30 mouse cellular contexts compared by ENCODE assay signal in the genomic region with DNA sequence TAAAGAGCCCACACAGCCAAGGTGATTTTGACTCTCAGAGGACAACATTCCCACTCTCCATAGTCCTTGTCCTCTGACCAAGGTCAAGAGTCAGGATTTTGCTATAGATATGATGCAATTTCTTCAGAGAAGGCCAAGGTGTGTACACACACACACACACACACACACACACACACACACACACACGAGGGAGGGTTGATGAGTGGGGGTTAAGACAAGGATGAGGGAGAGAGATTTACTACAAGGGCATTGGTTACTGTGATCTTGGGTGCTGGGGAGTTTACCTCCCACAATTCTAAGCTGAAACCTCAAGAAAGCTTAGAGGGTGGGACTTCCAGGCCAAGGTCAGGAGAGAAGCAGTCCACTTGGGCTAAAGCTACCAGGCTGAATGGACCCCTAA.
A peak's percentile ranks its signal among the peaks of the same experiment; 100 is the strongest.
DNase-seq lines count a peak whose midpoint lies in the region; ATAC-seq and TF ChIP-seq lines count a peak whose summit lies in the region.
"Had no signal": no experiment of that assay in that cellular context is flagged by ENCODE, and none has a peak within 500 bp of the region (broad histone marks: within the 10 kb centered on the region; RNA-seq: fewer than 3 reads in every experiment).

No protein-coding gene starts in this region.

- no peak overlapping the region for H3K27ac ChIP-seq in forebrain, embryonic 11.5 days (ENCODE audit: low read depth, low read length)
- H3K27ac ChIP-seq in forebrain, embryonic 16.5 days (ENCODE audit: low read length) = no peak overlapping the region
- H3K27ac ChIP-seq in midbrain, embryonic 10.5 days (replicated peaks) = peak overlapping the region; percentile 87
- no peak overlapping the region for H3K27ac ChIP-seq in midbrain, postnatal 0 days (ENCODE audit: low read depth, low read length)
- peak overlapping the region; percentile 47; the same call in 1 of the 2 replicates for H3K27ac ChIP-seq in midbrain, embryonic 13.5 days
- no peak overlapping the region for H3K27ac ChIP-seq in neural tube, embryonic 15.5 days (replicated peaks)
- H3K27ac ChIP-seq in liver, embryonic 12.5 days = no peak overlapping the region
- H3K27ac ChIP-seq: embryonic facial prominence, embryonic 13.5 days; kidney, postnatal 0 days; liver, embryonic 13.5 days; macrophage had no signal

- ATAC-seq in forebrain, embryonic 11.5 days (replicated peaks; ENCODE audit: low FRiP score) = 0 out of 2 replicates have a peak, but pooled peaks have one; percentile 12
- ATAC-seq in forebrain, embryonic 16.5 days = no peak
- ATAC-seq in midbrain, postnatal 0 days (ENCODE audit: low FRiP score) = no peak
- ATAC-seq in midbrain, embryonic 13.5 days = peak; percentile 18; the same call in 1 of the 2 replicates
- 0 out of 2 replicates have a peak, but pooled peaks have one; percentile 2 for ATAC-seq in neural tube, embryonic 15.5 days (ENCODE audit: low FRiP score)
- ATAC-seq in liver, embryonic 12.5 days = no peak
- ATAC-seq: activated CD4-positive, CD25-positive, alpha-beta regulatory T cell, adult 4 months; intestine, embryonic 16.5 days; Patski had no signal

- TF ChIP-seq CTCF in midbrain, postnatal 0 days (IDR thresholded peaks at IDR 0.05) = no peak

- H3K4me1 ChIP-seq in forebrain, embryonic 11.5 days (replicated peaks; ENCODE audit: control insufficient read depth, insufficient read depth, low read length) = peaks cover 3% of the 10 kb centered on the region; the same call in 1 of the 2 replicates
- H3K4me1 ChIP-seq in forebrain, embryonic 16.5 days (replicated peaks; ENCODE audit: control insufficient read depth, insufficient read depth, low read length) = peaks cover 8% of the 10 kb centered on the region
- H3K4me1 ChIP-seq in midbrain, embryonic 10.5 days = peaks cover 75% of the 10 kb centered on the region
- peaks cover 10% of the 10 kb centered on the region; the same call in 1 of the 2 replicates for H3K4me1 ChIP-seq in midbrain, postnatal 0 days (ENCODE audit: insufficient read depth, low read length)
- peaks cover 49% of the 10 kb centered on the region for H3K4me1 ChIP-seq in midbrain, embryonic 13.5 days (replicated peaks)
- peaks cover 20% of the 10 kb centered on the region for H3K4me1 ChIP-seq in neural tube, embryonic 15.5 days
- no peaks in the 10 kb centered on the region for H3K4me1 ChIP-seq in liver, embryonic 12.5 days
- H3K4me1 ChIP-seq: embryonic facial prominence, embryonic 13.5 days; liver, embryonic 13.5 days had no signal

- H3K9me3 ChIP-seq in forebrain, embryonic 11.5 days (ENCODE audit: control insufficient read depth, low read length) = no peaks in the 10 kb centered on the region
- H3K9me3 ChIP-seq in forebrain, embryonic 16.5 days (ENCODE audit: control insufficient read depth, low read length) = no peaks in the 10 kb centered on the region
- no peaks in the 10 kb centered on the region for H3K9me3 ChIP-seq in midbrain, embryonic 10.5 days (replicated peaks)
- no peaks in the 10 kb centered on the region for H3K9me3 ChIP-seq in midbrain, postnatal 0 days (ENCODE audit: low read length)
- H3K9me3 ChIP-seq in midbrain, embryonic 13.5 days = no peaks in the 10 kb centered on the region
- no peaks in the 10 kb centered on the region for H3K9me3 ChIP-seq in neural tube, embryonic 15.5 days (replicated peaks)
- H3K9me3 ChIP-seq in liver, embryonic 12.5 days (replicated peaks) = no peaks in the 10 kb centered on the region
- H3K9me3 ChIP-seq: embryonic facial prominence, embryonic 13.5 days; forebrain, embryonic 10.5 days; liver, embryonic 13.5 days had no signal

- no peak overlapping the region for H3K4me2 ChIP-seq in forebrain, embryonic 11.5 days (ENCODE audit: low read depth, low read length, severe bottlenecking)
- no peak overlapping the region for H3K4me2 ChIP-seq in forebrain, embryonic 16.5 days (ENCODE audit: low read length)
- no peak overlapping the region for H3K4me2 ChIP-seq in midbrain, postnatal 0 days (ENCODE audit: low read depth, low read length, poor library complexity, severe bottlenecking)
- H3K4me2 ChIP-seq in midbrain, embryonic 13.5 days (replicated peaks) = no peak overlapping the region
- no peak overlapping the region for H3K4me2 ChIP-seq in neural tube, embryonic 15.5 days
- H3K4me2 ChIP-seq in liver, embryonic 12.5 days = no peak overlapping the region
- H3K4me2 ChIP-seq: embryonic facial prominence, embryonic 13.5 days; heart, embryonic 11.5 days; liver, embryonic 13.5 days had no signal

- H3K36me3 ChIP-seq in forebrain, embryonic 11.5 days (ENCODE audit: control insufficient read depth, insufficient read depth, low read length) = no peaks in the 10 kb centered on the region
- no peaks in the 10 kb centered on the region for H3K36me3 ChIP-seq in forebrain, embryonic 16.5 days (ENCODE audit: control insufficient read depth, insufficient read depth)
- no peaks in the 10 kb centered on the region for H3K36me3 ChIP-seq in midbrain, embryonic 10.5 days
- H3K36me3 ChIP-seq in midbrain, postnatal 0 days (ENCODE audit: insufficient read depth, low read length) = no peaks in the 10 kb centered on the region
- H3K36me3 ChIP-seq in midbrain, embryonic 13.5 days = no peaks in the 10 kb centered on the region
- no peaks in the 10 kb centered on the region for H3K36me3 ChIP-seq in neural tube, embryonic 15.5 days
- no peaks in the 10 kb centered on the region for H3K36me3 ChIP-seq in liver, embryonic 12.5 days
- H3K36me3 ChIP-seq: embryonic facial prominence, embryonic 13.5 days; forebrain, embryonic 10.5 days had no signal

- DNase-seq in forebrain, embryonic 11.5 days (ENCODE audit: low spot score) = no peak
- no peak for DNase-seq in midbrain, embryonic 10.5 days (ENCODE audit: low spot score)
- no peak for DNase-seq in midbrain, postnatal 0 days (ENCODE audit: low spot score)
- DNase-seq in thymus, postnatal 25 days = no peak
- DNase-seq: adrenal gland, adult 2 months; adrenal gland, postnatal 36 days; cerebellum, adult 18-20 months; gastrocnemius, postnatal 36 days; heart, adult 18-20 months; heart, postnatal 36 days; kidney, adult 8-10 months; kidney, postnatal 4 days; liver, embryonic 13.5 days; lung, adult 18-20 months; lung, postnatal 10 days; right cerebral cortex, postnatal 25 days; thymus, postnatal 36 days had no signal

- WGBS in forebrain, embryonic 11.5 days = 64% methylated on average over 1 of the region's 1 CpGs
- WGBS in forebrain, embryonic 16.5 days = 90% methylated on average over 1 of the region's 1 CpGs
- WGBS in midbrain, embryonic 10.5 days = 50% methylated on average over 1 of the region's 1 CpGs
- 18% methylated on average over 1 of the region's 1 CpGs for WGBS in midbrain, postnatal 0 days
- WGBS in midbrain, embryonic 13.5 days = 73% methylated on average over 1 of the region's 1 CpGs
- 21% methylated on average over 1 of the region's 1 CpGs for WGBS in neural tube, embryonic 15.5 days
- WGBS in liver, embryonic 12.5 days (ENCODE audit: insufficient replicate concordance) = 18% methylated on average over 1 of the region's 1 CpGs

- no peaks in the 10 kb centered on the region for H3K27me3 ChIP-seq in forebrain, embryonic 11.5 days (ENCODE audit: control insufficient read depth, insufficient read depth, low read length)
- no peaks in the 10 kb centered on the region for H3K27me3 ChIP-seq in forebrain, embryonic 16.5 days (replicated peaks; ENCODE audit: control insufficient read depth, insufficient read depth, low read length)
- H3K27me3 ChIP-seq in midbrain, embryonic 10.5 days (ENCODE audit: low read depth, poor library complexity, severe bottlenecking) = peaks cover 6% of the 10 kb centered on the region; the same call in 1 of the 2 replicates
- H3K27me3 ChIP-seq in midbrain, postnatal 0 days (ENCODE audit: insufficient read depth, low read length) = no peaks in the 10 kb centered on the region
- H3K27me3 ChIP-seq in midbrain, embryonic 13.5 days = no peaks in the 10 kb centered on the region
- no peaks in the 10 kb centered on the region for H3K27me3 ChIP-seq in neural tube, embryonic 15.5 days (replicated peaks)
- H3K27me3 ChIP-seq in liver, embryonic 12.5 days (replicated peaks) = no peaks in the 10 kb centered on the region; the same call in 1 of the 2 replicates
- H3K27me3 ChIP-seq: embryonic facial prominence, embryonic 13.5 days; liver, embryonic 13.5 days; Patski had no signal

- no peak overlapping the region for H3K4me3 ChIP-seq in forebrain, embryonic 11.5 days (ENCODE audit: low read depth, low read length)
- H3K4me3 ChIP-seq in forebrain, embryonic 16.5 days (replicated peaks; ENCODE audit: low read length) = no peak overlapping the region
- no peak overlapping the region for H3K4me3 ChIP-seq in midbrain, embryonic 10.5 days
- H3K4me3 ChIP-seq in midbrain, postnatal 0 days (ENCODE audit: low read depth, low read length) = no peak overlapping the region
- H3K4me3 ChIP-seq in midbrain, embryonic 13.5 days (replicated peaks) = no peak overlapping the region
- H3K4me3 ChIP-seq in neural tube, embryonic 15.5 days (replicated peaks) = no peak overlapping the region
- H3K4me3 ChIP-seq in liver, embryonic 12.5 days = no peak overlapping the region
- H3K4me3 ChIP-seq: embryonic facial prominence, embryonic 13.5 days; forebrain, embryonic 10.5 days; liver, embryonic 13.5 days; myocyte had no signal

- H3K9ac ChIP-seq in forebrain, embryonic 11.5 days (ENCODE audit: low read length) = no peak overlapping the region
- H3K9ac ChIP-seq in forebrain, embryonic 16.5 days (replicated peaks; ENCODE audit: low read depth, low read length) = no peak overlapping the region
- no peak overlapping the region for H3K9ac ChIP-seq in midbrain, postnatal 0 days (replicated peaks; ENCODE audit: low read length, poor library complexity, severe bottlenecking)
- no peak overlapping the region for H3K9ac ChIP-seq in midbrain, embryonic 13.5 days (replicated peaks)
- H3K9ac ChIP-seq in neural tube, embryonic 15.5 days (replicated peaks) = no peak overlapping the region
- no peak overlapping the region for H3K9ac ChIP-seq in liver, embryonic 12.5 days
- H3K9ac ChIP-seq: embryonic facial prominence, embryonic 13.5 days; liver, embryonic 13.5 days had no signal

Comparison
In these comparisons a context has a peak if more than half of its experiments do, and no peak if none do; other contexts are left out.
1. ATAC-seq: peak in forebrain, embryonic 11.5 days (single experiment), midbrain, embryonic 13.5 days (single experiment) and neural tube, embryonic 15.5 days (single experiment); none in forebrain, embryonic 16.5 days (single experiment), midbrain, postnatal 0 days (single experiment) and liver, embryonic 12.5 days (single experiment).
2. H3K27ac ChIP-seq: peak in midbrain, embryonic 10.5 days (single experiment) and midbrain, embryonic 13.5 days (single experiment); none in forebrain, embryonic 11.5 days (single experiment), forebrain, embryonic 16.5 days (single experiment), midbrain, postnatal 0 days (single experiment), neural tube, embryonic 15.5 days (single experiment) and liver, embryonic 12.5 days (single experiment).